Mouse (Mus musculus): ENCODE results near the gene Galnt16. TPM values are rescaled to one million over a fixed set of nuclear protein-coding genes. Genes with fewer than 3 reads are reported as not detected.

Galnt16 gene
- polyA plus RNA-seq, 1 experiment from 2014 or later: 5.9 TPM

- WGBS: 48% methylated on average over 1 of the region's 1 CpGs
- no peaks in the 10 kb centered on the region for H3K4me1 ChIP-seq (replicated peaks; ENCODE audit: control insufficient read depth, insufficient read depth, low read length)
- H3K4me2 ChIP-seq (ENCODE audit: low read length): no peak overlapping the region
Observed at GRCm38 (mm10) chr12:80500506-80500905, 17.6 kb upstream of the Galnt16 start.

GRCm38 (mm10) chr12:80504718-80505117 is 13.4 kb upstream of the Galnt16 start:
- ATAC-seq (replicated peaks; ENCODE audit: low FRiP score, low TSS enrichment, low read depth): no peak
- no peak for DNase-seq (ENCODE audit: low spot score)
- 82% methylated on average over 5 of the region's 5 CpGs for WGBS

More at GRCm38 (mm10) chr12:80500506-80500905, 17.6 kb upstream of the Galnt16 start:
- Histone ChIP-seq H3K27me3 (replicated peaks; ENCODE audit: control insufficient read depth, insufficient read depth, low read length) (no peaks in the 10 kb centered on the region), H3K9me3 (ENCODE audit: control insufficient read depth, low read length) (no peaks in the 10 kb centered on the region), H3K4me3 (ENCODE audit: low read depth, low read length) (no peak overlapping the region), H3K9ac (ENCODE audit: low read length) (no peak overlapping the region), H3K27ac (ENCODE audit: low read depth) (no peak overlapping the region), H3K36me3 (ENCODE audit: control insufficient read depth, insufficient read depth, low read length) (peaks cover 6% of the 10 kb centered on the region; the same call in 1 of the 2 replicates)
- DNase-seq (ENCODE audit: low spot score): peak; percentile 32
- no peak for ATAC-seq (replicated peaks; ENCODE audit: low FRiP score, low TSS enrichment, low read depth)

GRCm38 (mm10) chr12:80507041-80507745 is 10.9 kb upstream of the Galnt16 start:
- DNase-seq (ENCODE audit: low spot score) (no peak), ATAC-seq (replicated peaks; ENCODE audit: low FRiP score, low TSS enrichment, low read depth) (no peak)
- Histone ChIP-seq H3K27me3 (replicated peaks; ENCODE audit: control insufficient read depth, insufficient read depth, low read length) (no peaks in the 10 kb centered on the region), H3K36me3 (ENCODE audit: control insufficient read depth, insufficient read depth, low read length) (no peaks in the 10 kb centered on the region), H3K4me1 (replicated peaks; ENCODE audit: control insufficient read depth, insufficient read depth, low read length) (no peaks in the 10 kb centered on the region), H3K4me2 (ENCODE audit: low read length) (no peak overlapping the region), H3K27ac (ENCODE audit: low read depth) (no peak overlapping the region), H3K9ac (ENCODE audit: low read length) (no peak overlapping the region), H3K4me3 (ENCODE audit: low read depth, low read length) (no peak overlapping the region), H3K9me3 (ENCODE audit: control insufficient read depth, low read length) (no peaks in the 10 kb centered on the region)
- 41% methylated on average over 14 of the region's 14 CpGs for WGBS

More at GRCm38 (mm10) chr12:80504718-80505117, 13.4 kb upstream of the Galnt16 start:
- no peaks in the 10 kb centered on the region for H3K36me3 ChIP-seq (ENCODE audit: control insufficient read depth, insufficient read depth, low read length)
- no peaks in the 10 kb centered on the region for H3K4me1 ChIP-seq (replicated peaks; ENCODE audit: control insufficient read depth, insufficient read depth, low read length)
- H3K27ac ChIP-seq (ENCODE audit: low read depth): no peak overlapping the region
- no peaks in the 10 kb centered on the region for H3K27me3 ChIP-seq (replicated peaks; ENCODE audit: control insufficient read depth, insufficient read depth, low read length)
- no peak overlapping the region for H3K4me2 ChIP-seq (ENCODE audit: low read length)
- H3K4me3 ChIP-seq (ENCODE audit: low read depth, low read length): no peak overlapping the region
- H3K9me3 ChIP-seq (ENCODE audit: control insufficient read depth, low read length): no peaks in the 10 kb centered on the region
- H3K9ac ChIP-seq (ENCODE audit: low read length): no peak overlapping the region

GRCm38 (mm10) chr12:80518393-80518756 is 298 bp downstream of the Galnt16 start:
- Histone ChIP-seq H3K27ac (ENCODE audit: low read depth) (no peak overlapping the region), H3K27me3 (replicated peaks; ENCODE audit: control insufficient read depth, insufficient read depth, low read length) (peaks cover 47% of the 10 kb centered on the region), H3K4me1 (replicated peaks; ENCODE audit: control insufficient read depth, insufficient read depth, low read length) (peaks cover 10% of the 10 kb centered on the region), H3K9ac (ENCODE audit: low read length) (peak overlapping the region; percentile 44), H3K4me3 (ENCODE audit: low read depth, low read length) (peak overlapping the region; percentile 70), H3K36me3 (ENCODE audit: control insufficient read depth, insufficient read depth, low read length) (no peaks in the 10 kb centered on the region), H3K4me2 (ENCODE audit: low read length) (peak overlapping the region; percentile 96), H3K9me3 (ENCODE audit: control insufficient read depth, low read length) (no peaks in the 10 kb centered on the region)
- under 1% methylated on average over 25 of the region's 25 CpGs for WGBS
- DNase-seq (ENCODE audit: low spot score): peak; percentile 80
- ATAC-seq (replicated peaks; ENCODE audit: low FRiP score, low TSS enrichment, low read depth): peak; percentile 29; the same call in 1 of the 2 replicates

- Histone ChIP-seq H3K36me3 (ENCODE audit: control insufficient read depth, insufficient read depth, low read length) (no peaks in the 10 kb centered on the region), H3K4me2 (ENCODE audit: low read length) (peak overlapping the region; percentile 96), H3K4me3 (ENCODE audit: low read depth, low read length) (peak overlapping the region; percentile 70), H3K9me3 (ENCODE audit: control insufficient read depth, low read length) (no peaks in the 10 kb centered on the region), H3K27me3 (replicated peaks; ENCODE audit: control insufficient read depth, insufficient read depth, low read length) (peaks cover 47% of the 10 kb centered on the region), H3K4me1 (replicated peaks; ENCODE audit: control insufficient read depth, insufficient read depth, low read length) (peaks cover 10% of the 10 kb centered on the region), H3K9ac (ENCODE audit: low read length) (peak overlapping the region; percentile 44), H3K27ac (ENCODE audit: low read depth) (peak overlapping the region; percentile 62; the same call in 1 of the 2 replicates)
- ATAC-seq (replicated peaks; ENCODE audit: low FRiP score, low TSS enrichment, low read depth) (peak; percentile 68), DNase-seq (ENCODE audit: low spot score) (peak; percentile 83)
- WGBS: under 1% methylated on average over 88 of the region's 90 CpGs
Observed at GRCm38 (mm10) chr12:80518757-80519620, 912 bp downstream of the Galnt16 start.

- Histone ChIP-seq H3K4me3 (ENCODE audit: low read depth, low read length) (peak overlapping the region; percentile 70), H3K9me3 (ENCODE audit: control insufficient read depth, low read length) (no peaks in the 10 kb centered on the region), H3K27ac (ENCODE audit: low read depth) (no peak overlapping the region), H3K27me3 (replicated peaks; ENCODE audit: control insufficient read depth, insufficient read depth, low read length) (peaks cover 47% of the 10 kb centered on the region), H3K36me3 (ENCODE audit: control insufficient read depth, insufficient read depth, low read length) (no peaks in the 10 kb centered on the region), H3K4me1 (replicated peaks; ENCODE audit: control insufficient read depth, insufficient read depth, low read length) (peaks cover 10% of the 10 kb centered on the region), H3K4me2 (ENCODE audit: low read length) (peak overlapping the region; percentile 96), H3K9ac (ENCODE audit: low read length) (peak overlapping the region; percentile 44)
- peak; percentile 29; the same call in 1 of the 2 replicates for ATAC-seq (replicated peaks; ENCODE audit: low FRiP score, low TSS enrichment, low read depth)
- DNase-seq (ENCODE audit: low spot score): peak; percentile 80
- 2% methylated on average over 43 of the region's 43 CpGs for WGBS
Observed at GRCm38 (mm10) chr12:80519621-80520332, 1.7 kb downstream of the Galnt16 start.

GRCm38 (mm10) chr12:80522006-80522405 is 3.9 kb downstream of the Galnt16 start:
- Histone ChIP-seq H3K4me1 (replicated peaks; ENCODE audit: control insufficient read depth, insufficient read depth, low read length) (peaks cover 10% of the 10 kb centered on the region), H3K27ac (ENCODE audit: low read depth) (no peak overlapping the region), H3K27me3 (replicated peaks; ENCODE audit: control insufficient read depth, insufficient read depth, low read length) (peaks cover 35% of the 10 kb centered on the region), H3K4me2 (ENCODE audit: low read length) (no peak overlapping the region), H3K9me3 (ENCODE audit: control insufficient read depth, low read length) (no peaks in the 10 kb centered on the region), H3K9ac (ENCODE audit: low read length) (no peak overlapping the region), H3K4me3 (ENCODE audit: low read depth, low read length) (no peak overlapping the region), H3K36me3 (ENCODE audit: control insufficient read depth, insufficient read depth, low read length) (no peaks in the 10 kb centered on the region)
- DNase-seq (ENCODE audit: low spot score) (no peak), ATAC-seq (replicated peaks; ENCODE audit: low FRiP score, low TSS enrichment, low read depth) (no peak)
- WGBS: 78% methylated on average over 3 of the region's 3 CpGs

- ATAC-seq (replicated peaks; ENCODE audit: low FRiP score, low TSS enrichment, low read depth) (no peak), DNase-seq (ENCODE audit: low spot score) (no peak)
- WGBS: 32% methylated on average over 12 of the region's 12 CpGs
- no peaks in the 10 kb centered on the region for H3K9me3 ChIP-seq (ENCODE audit: control insufficient read depth, low read length)
- H3K27ac ChIP-seq (ENCODE audit: low read depth): no peak overlapping the region
- H3K4me3 ChIP-seq (ENCODE audit: low read depth, low read length): no peak overlapping the region
- no peaks in the 10 kb centered on the region for H3K36me3 ChIP-seq (ENCODE audit: control insufficient read depth, insufficient read depth, low read length)
- H3K9ac ChIP-seq (ENCODE audit: low read length): no peak overlapping the region
- H3K4me1 ChIP-seq (replicated peaks; ENCODE audit: control insufficient read depth, insufficient read depth, low read length): peaks cover 6% of the 10 kb centered on the region; the same call in 1 of the 2 replicates
- no peak overlapping the region for H3K4me2 ChIP-seq (ENCODE audit: low read length)
- peaks cover 17% of the 10 kb centered on the region for H3K27me3 ChIP-seq (replicated peaks; ENCODE audit: control insufficient read depth, insufficient read depth, low read length)
Observed at GRCm38 (mm10) chr12:80524276-80524921, 6.3 kb downstream of the Galnt16 start.
